Mouse (Mus musculus) kidney, adult 2 months (tissue): ENCODE data around the gene A130010J15Rik.

Source experiments
- CTCF ChIP-seq: fragments of 200-500 bp; conservative IDR thresholded peaks from 2 replicates; pipeline ENCODE4 v1.5.1; 2011; ENCODE audit warnings: low read depth, mild to moderate bottlenecking, control low read depth, low read length, moderate library complexity, mixed read lengths; ENCODE audit not compliant: insufficient read depth, insufficient read length
- POLR2A ChIP-seq: fragments of 200-500 bp; IDR thresholded peaks from one replicate; pipeline ENCODE4 v1.6.1; 2011; ENCODE audit warnings: low read depth, low read length, control low read depth

DNA sequence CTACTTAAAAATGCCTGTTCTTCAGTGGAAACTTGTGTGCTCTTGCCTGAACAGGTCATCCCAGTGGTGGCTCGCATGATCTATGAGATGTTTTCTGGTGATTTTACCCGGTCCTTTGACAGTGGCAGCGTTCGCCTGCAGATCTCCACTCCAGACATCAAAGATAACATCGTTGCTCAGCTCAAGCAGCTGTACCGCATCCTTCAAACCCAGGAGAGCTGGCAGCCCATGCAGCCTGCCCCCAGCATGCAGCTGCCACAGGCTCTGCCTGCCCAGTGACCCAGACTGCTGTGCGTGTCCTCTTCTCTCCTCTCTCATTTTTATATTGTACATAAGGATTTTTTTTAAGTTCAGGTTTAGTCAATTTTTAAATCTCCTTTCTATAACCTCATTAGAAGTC, 1.4 kb downstream of the A130010J15Rik start:
- TF ChIP-seq CTCF = no peak
- TF ChIP-seq POLR2A = no peak
